10 mouse cellular contexts compared by ENCODE assay signal in genomic region chr5:121879211-121879610, GRCm38 (mm10). TPM values are rescaled to one million over a fixed set of nuclear protein-coding genes. Genes with fewer than 3 reads are reported as not detected.
A peak's percentile ranks its signal among the peaks of the same experiment; 100 is the strongest.
DNase-seq lines count a peak whose midpoint lies in the region; ATAC-seq lines count a peak whose summit lies in the region.
"Had no signal": no experiment of that assay in that cellular context is flagged by ENCODE, and none has a peak within 500 bp of the region (broad histone marks: within the 10 kb centered on the region; RNA-seq: fewer than 3 reads in every experiment).

No protein-coding gene starts in this region.

- H3K4me1 ChIP-seq in embryonic facial prominence, embryonic 11.5 days (ENCODE audit: control insufficient read depth, insufficient read depth, low read length): no peaks in the 10 kb centered on the region
- H3K4me1 ChIP-seq: embryonic facial prominence, embryonic 15.5 days; liver, embryonic 13.5 days had no signal

- WGBS in embryonic facial prominence, embryonic 11.5 days: 56% methylated on average over 6 of the region's 6 CpGs

- H3K27me3 ChIP-seq in embryonic facial prominence, embryonic 11.5 days (ENCODE audit: control insufficient read depth, insufficient read depth, low read length): no peaks in the 10 kb centered on the region
- H3K27me3 ChIP-seq: embryonic facial prominence, embryonic 15.5 days; liver, embryonic 13.5 days had no signal

- no peak overlapping the region for H3K9ac ChIP-seq in embryonic facial prominence, embryonic 11.5 days (replicated peaks; ENCODE audit: low read length)
- H3K9ac ChIP-seq: embryonic facial prominence, embryonic 15.5 days; liver, embryonic 13.5 days had no signal

- DNase-seq in heart, postnatal 10 days: peak; percentile 36 to 67
- DNase-seq in heart, adult 8-10 months (ENCODE audit: low spot score): no peak
- peak; percentile 37 for DNase-seq in 3134 (ENCODE audit: extremely low read depth, insufficient read length, low spot score)
- peak; percentile 83 for DNase-seq in ES-CJ7 (ENCODE audit: low read depth, low spot score)
- peak; percentile 43 for DNase-seq in embryonic facial prominence, embryonic 11.5 days (ENCODE audit: low spot score)
- DNase-seq in naive thymus-derived CD4-positive, alpha-beta T cell, adult 2 months (ENCODE audit: low read depth): peak; percentile 55
- DNase-seq in ovary, postnatal 14 days (ENCODE audit: low spot score): no peak
- DNase-seq in layer of hippocampus, adult 11-12 months (ENCODE audit: low spot score): no peak
- DNase-seq: liver, embryonic 13.5 days had no signal

- intact Hi-C loops in heart, postnatal 10 days (cut with DNase I): no loop called here

- H3K4me3 ChIP-seq in embryonic facial prominence, embryonic 11.5 days (ENCODE audit: low read depth, low read length): no peak overlapping the region
- H3K4me3 ChIP-seq: embryonic facial prominence, embryonic 15.5 days; liver, embryonic 13.5 days had no signal

- ATAC-seq in embryonic facial prominence, embryonic 11.5 days (replicated peaks; ENCODE audit: insufficient number of reproducible peaks, low FRiP score, low TSS enrichment, low read depth): no peak

- H3K4me2 ChIP-seq in embryonic facial prominence, embryonic 11.5 days (ENCODE audit: low read depth, low read length): no peak overlapping the region
- H3K4me2 ChIP-seq: embryonic facial prominence, embryonic 15.5 days; liver, embryonic 13.5 days had no signal

- no peaks in the 10 kb centered on the region; the same call in 1 of the 2 replicates for H3K36me3 ChIP-seq in embryonic facial prominence, embryonic 11.5 days (replicated peaks; ENCODE audit: control insufficient read depth, insufficient read depth, low read depth, low read length)
- H3K36me3 ChIP-seq: embryonic facial prominence, embryonic 15.5 days; liver, embryonic 13.5 days had no signal

- no peak overlapping the region for H3K27ac ChIP-seq in embryonic facial prominence, embryonic 11.5 days (replicated peaks; ENCODE audit: low read depth, low read length)
- H3K27ac ChIP-seq: embryonic facial prominence, embryonic 15.5 days; liver, embryonic 13.5 days had no signal

- no peaks in the 10 kb centered on the region for H3K9me3 ChIP-seq in embryonic facial prominence, embryonic 11.5 days (replicated peaks; ENCODE audit: control insufficient read depth, low read length)
- H3K9me3 ChIP-seq: embryonic facial prominence, embryonic 15.5 days; liver, embryonic 13.5 days had no signal

RNA-seq across cellular contexts. Expression of gene Pheta1, which starts 30.4 kb away (rescaled TPM):
- 10 to 100 TPM; 13.3 to 15.2 TPM for total RNA-seq in heart, postnatal 10 days (2021)
- 10 to 100 TPM in 1 of 4 experiments, 1 to 10 TPM in 3; 8.6 to 10.1 (median 9.1) TPM for total RNA-seq in heart, adult 8-10 months (2022)
- polyA plus RNA-seq in embryonic facial prominence, embryonic 11.5 days (2014; fragmentation: Nextera tagmentation; extraction: Ambion mirVana): 25.2 and 27.4 TPM in 2 replicates

RNA-seq across cellular contexts. Expression of gene Sh2b3, which starts 41.8 kb away (rescaled TPM):
- 10 to 100 TPM; 38.2 to 38.7 TPM for total RNA-seq in heart, postnatal 10 days (2021)
- 10 to 100 TPM; 19.2 to 23.0 (median 22.3) TPM for total RNA-seq in heart, adult 8-10 months (2022)
- 7.8 and 8.7 TPM in 2 replicates for polyA plus RNA-seq in embryonic facial prominence, embryonic 11.5 days (2014; fragmentation: Nextera tagmentation; extraction: Ambion mirVana)

Comparison
In these comparisons a context has a peak if more than half of its experiments do, and no peak if none do; other contexts are left out.
1. DNase-seq: peak in heart, postnatal 10 days (2 of 2), 3134 (single experiment), ES-CJ7 (single experiment), embryonic facial prominence, embryonic 11.5 days (single experiment) and naive thymus-derived CD4-positive, alpha-beta T cell, adult 2 months (single experiment); none in heart, adult 8-10 months (single experiment), ovary, postnatal 14 days (single experiment) and layer of hippocampus, adult 11-12 months (single experiment).